Mouse (Mus musculus): ENCODE data around the gene Magi1.
A peak's percentile ranks its signal among the peaks of the same experiment; 100 is the strongest.

Gene Magi1

DNA sequence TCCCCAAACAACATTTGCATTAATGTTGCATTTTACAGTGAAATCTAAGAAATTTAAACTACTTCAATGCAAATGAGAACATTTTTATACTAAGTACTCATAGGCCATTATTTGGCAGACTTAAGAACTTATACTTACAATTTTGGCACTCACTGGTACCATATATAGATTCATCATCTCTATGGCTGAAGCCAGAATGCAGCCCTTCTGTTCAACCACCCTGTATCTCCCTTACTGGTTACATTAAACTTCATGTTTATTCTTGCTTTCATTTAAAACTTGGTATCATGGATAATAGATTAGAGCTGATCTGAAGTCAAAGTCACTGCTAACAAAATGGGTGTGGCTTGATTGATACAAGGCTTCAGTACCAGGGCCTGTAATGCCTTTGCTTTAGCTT lies 171.9 kb downstream of the Magi1 start:
- DNase-seq (ENCODE audit: low spot score): no peak

DNA sequence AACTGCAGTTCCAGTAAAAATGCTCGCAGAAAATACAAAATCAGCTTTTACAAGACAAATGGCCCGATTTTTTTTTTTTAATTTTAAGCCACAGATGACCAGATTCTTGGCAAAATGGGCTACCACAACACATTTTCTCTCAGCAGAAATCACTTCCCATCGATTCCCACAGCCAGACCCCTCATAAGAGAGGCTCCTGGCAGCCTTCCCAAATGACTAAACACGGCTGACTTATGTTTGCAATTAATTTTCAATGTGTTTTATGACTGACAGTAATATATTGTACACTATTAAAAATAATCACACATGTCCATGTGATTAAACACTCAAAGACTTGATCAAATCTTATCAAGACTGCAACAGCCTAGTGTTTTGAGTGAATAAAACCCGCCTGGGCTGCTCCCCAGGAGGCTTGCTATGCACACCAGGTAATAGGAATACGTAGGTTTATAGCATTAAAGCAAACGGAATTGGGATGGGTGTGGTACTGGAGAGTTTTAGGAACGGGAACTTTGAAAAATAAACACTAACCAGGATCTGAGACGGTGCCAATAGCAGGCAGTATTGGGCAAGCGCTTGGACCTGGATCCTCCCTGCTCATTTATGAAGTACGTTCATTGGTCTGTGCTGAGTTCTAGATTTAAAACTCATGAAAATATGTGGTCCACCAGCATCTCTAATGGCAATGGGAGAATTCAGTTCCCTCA lies 176.2 kb downstream of the Magi1 start:
- DNase-seq (ENCODE audit: low spot score): peak; percentile 63

DNA sequence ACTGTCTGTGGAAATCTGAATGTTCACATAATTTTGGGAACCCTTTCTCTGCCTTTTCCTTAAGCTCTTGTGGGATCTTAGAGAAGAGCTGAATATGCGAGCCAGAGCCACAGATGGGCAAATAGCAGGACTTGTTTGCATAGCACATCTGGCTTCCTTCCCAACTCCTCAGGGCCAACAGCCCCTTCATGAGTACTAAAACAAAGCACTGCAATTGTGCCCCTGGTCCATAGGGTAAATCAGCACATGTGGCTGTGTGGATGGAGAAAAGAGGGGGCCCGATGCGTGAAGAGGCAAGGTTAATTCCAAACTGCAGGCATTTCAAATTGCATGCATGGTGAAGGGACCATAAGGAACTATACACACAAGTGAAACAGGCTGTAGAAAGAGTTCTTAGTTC lies 180.1 kb downstream of the Magi1 start:
- no peak for DNase-seq (ENCODE audit: low spot score)

DNA sequence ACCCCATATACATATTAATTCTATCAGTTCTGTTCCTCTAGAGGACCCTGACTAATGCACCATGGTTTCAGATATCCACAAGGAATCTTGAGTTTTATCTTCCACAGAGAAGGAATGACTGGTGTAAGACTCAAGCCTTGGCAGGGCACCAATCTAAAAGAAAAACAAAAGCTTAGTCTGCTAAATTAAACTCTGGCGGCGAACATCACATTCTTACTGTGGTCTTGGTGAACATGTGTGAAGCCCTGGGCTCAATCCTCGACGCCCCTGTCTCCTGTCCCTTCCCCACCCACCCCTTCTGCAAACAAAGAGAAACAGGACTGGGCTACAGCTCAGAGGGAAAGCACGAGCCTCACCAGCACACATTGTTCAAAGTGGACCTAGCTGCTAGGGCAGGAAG lies 182.5 kb downstream of the Magi1 start:
- DNase-seq (ENCODE audit: low spot score): peak; percentile 48

DNA sequence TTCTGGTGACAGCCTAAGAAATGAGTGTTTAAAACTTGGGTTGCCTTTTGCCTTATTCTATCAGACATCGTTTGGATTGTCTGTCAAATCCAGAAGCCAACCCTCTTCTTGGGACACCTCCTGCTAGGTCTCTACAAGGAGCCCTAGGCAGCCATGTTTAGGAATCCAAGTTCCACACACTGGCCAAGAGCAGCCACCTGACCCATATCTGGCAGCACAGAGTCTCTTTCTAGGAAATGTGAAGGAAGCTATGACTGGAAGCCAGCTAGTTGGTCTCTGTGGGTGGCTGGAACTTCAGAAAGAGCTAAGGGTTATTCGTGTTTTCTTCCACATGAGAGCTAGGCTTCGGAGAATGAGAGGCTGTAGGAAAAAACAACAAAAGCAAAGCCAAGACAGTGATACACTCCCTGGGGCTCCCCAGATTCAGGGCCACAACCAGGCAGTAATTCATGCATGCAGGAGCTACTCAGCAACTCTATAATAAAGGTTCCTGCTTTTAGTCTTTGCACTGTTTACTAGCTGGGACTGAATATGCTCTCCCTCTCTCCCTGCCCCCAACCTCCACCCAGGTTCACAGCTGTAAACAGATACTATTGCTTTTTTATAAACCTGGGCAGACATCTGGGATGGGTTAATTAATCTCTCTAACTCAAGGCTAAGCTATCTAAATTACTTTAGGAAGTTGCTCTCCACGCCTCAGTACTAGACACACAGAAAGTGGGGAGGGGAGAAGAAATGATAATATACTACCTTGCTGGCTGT lies 188.6 kb downstream of the Magi1 start:
- DNase-seq (ENCODE audit: low spot score): peak; percentile 83

DNA sequence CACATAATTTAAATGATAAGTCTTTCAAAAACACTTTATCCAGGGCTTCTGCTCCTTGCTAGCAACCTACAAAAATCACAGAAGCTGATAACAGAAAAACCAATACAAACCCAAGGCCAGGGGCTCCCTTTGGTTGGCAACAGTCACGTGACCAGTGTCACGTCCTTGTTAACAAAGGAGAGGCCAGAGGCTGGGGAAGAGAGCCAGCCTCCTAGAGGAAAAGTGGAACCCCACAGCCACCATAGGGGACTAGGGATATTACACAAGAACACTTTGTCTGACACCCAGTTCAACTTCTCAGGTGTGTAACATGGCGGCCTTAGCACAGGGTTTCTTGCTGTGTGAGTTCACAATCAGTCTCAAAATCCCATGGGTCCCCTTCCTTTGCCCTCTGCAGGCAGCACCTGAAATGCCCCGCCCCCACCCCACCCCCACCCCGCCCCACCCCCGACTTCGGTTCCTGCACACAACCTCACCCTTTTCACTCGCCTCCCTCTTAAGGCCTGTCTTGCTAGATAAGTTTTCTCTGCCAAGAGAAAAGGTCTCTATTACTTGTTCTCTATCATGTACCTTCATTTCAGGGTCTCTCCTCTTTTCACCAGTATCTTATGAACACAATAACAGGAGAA lies 190.6 kb downstream of the Magi1 start:
- DNase-seq (ENCODE audit: low spot score): no peak

DNA sequence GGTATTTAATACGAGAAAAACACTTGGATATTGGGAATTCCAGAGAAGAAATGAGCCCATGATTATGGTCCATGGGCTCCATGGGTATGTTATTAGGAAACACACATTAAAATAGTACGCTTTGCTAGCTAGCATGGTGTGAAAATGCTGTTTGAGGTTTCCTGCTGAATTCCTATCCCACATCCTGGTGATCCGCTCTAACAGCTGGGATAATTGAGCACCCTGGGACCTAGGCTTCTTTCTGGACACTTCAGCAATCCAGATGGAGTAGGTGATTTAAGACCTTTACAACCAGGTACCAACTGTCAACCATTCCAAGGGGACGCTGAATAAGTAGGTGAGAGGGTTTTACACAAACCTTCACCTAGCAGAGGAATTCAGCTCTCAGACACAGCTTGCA lies 191.2 kb downstream of the Magi1 start:
- DNase-seq (ENCODE audit: low spot score): no peak

DNA sequence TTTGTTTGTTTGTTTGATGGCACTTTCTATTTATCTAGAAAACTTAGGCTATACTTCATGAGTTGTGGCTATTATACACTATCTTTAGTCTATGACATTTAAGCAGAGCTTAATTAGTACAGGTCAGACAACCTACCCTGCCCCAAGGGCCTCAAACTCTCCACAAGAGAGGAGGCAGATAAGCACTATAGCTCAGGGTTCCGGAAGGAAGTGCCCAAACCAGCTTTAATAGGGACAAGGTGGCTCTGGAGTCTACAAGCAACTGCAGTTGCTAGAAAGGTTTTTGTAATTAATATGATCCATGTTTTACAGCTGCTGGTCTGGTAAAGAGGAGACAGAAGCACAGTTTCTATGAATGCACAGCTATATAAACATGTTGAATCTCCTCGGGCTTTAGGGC lies 196.9 kb downstream of the Magi1 start:
- DNase-seq (ENCODE audit: low spot score): no peak

DNA sequence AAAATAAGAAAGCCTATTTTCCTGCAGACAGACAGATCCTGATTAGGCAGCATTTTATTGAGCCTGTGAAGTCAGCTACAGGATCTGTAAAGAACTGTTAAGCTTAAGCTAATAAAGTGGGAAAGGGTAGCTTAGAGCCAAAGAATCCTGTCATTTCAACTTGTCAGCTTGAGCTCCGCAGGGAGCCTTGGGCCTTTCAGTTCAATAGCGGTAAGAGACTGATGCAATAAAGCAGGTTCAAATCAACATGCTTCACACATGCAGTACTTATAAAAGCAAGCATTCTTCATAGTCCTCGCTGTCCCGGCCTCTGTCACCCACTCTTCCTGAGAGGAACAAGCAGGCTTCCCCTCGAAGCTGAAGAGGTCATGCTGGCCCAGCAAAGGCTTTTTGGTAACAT lies 199.0 kb downstream of the Magi1 start:
- no peak for DNase-seq (ENCODE audit: low spot score)

DNA sequence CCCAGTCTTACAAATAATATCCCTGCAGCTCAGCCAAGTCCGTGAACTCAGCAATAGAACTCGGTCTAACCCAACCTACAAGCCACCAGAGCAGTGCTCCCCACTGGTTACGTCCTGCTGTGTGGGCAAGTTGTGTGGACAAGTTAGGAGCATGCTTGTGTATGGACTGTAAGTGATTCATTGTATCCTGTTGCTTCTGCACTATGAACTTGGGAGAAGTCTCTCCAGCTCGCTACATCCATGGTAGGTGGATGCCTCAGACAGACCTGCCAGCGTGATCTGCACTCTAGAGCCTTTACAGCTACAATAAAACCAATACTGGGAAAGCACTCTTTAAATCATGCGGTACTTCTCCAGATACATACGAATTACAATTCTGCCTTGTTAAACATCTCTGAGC lies 200.3 kb downstream of the Magi1 start:
- no peak for DNase-seq (ENCODE audit: low spot score)

DNA sequence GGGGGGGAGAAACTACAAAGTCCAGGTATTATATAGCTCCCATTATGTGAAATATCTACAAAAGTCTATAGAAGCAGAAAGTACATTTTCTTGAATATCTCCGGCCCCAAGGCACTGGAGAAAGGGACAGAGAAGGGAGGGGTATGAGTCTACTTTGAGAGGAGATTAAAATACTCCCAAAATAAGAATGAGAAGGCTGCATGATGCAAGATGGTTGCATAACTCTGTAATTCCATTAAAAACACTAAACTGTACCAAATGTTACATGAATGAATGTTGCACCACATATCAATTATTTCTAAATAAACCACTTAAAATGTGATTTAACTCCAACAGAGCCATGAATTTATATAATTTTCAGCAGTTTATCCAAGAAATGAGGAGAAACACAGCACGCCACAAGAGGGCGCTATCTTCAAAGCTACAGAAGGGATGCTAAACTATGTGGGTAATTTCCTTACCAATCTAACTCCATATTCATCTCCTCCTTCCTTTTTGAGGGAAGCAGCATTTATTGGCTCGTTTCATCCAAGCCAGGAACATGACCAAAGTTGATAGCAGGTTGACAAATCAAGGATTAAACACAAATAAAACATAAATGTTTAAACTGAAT lies 202.7 kb downstream of the Magi1 start:
- peak; percentile 96 for DNase-seq (ENCODE audit: low spot score)

DNA sequence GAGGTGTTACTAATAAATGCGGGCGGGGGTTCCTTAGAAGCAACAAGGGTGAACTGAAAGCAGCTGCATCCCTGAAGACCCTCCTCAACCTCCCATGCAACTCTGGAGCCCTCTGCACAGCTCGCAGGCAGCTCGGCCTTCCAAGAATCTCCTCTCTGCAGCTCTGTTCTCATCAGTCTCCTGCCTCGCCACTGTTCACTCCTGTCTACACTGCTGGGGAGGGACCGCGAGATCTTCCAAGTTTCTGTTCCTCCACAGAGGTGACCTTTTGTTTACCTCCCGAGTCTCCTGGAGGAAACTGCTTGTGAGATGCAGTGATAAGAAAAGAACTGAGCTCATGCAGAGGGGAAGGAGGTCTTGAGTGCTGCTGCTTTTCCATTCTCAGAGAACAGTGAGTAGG lies 204.8 kb downstream of the Magi1 start:
- no peak for DNase-seq (ENCODE audit: low spot score)

DNA sequence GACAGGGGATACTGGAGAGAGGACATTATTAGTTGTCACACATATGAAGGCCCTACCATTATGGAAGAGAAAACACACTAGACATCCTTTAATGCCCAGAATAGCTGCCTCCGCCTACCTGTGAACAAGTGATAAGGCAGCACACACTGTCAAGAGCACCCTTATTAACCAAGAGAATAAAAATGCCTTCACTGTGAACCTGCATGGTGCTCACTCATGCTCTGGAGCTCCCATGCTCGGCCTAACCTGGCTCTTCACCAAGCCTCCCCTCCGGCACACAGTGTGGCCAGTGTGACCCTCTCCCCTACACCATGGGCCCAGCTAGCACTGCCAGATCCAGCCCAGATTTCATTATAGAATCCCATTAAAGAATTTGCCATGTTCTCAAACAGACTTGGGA lies 206.7 kb downstream of the Magi1 start:
- DNase-seq (ENCODE audit: low spot score): no peak

DNA sequence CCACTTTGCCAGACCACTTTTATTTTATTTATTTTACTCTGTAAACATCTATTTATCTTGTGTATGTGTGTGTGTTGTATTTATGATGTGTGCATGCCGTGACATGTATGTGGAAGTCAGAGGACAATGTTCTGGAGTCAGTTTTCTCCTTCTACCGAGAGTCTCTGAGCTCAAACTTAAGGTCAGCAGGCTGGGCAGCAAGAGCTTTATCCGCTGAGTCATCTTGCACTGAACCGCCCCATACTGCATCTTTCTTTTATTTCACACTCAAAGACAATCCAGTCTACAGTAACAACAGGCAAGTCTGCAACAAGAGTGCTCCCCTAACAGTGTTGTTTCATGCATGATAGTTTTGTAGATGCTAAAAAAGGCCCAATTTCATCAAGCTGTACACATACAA lies 207.7 kb downstream of the Magi1 start:
- DNase-seq (ENCODE audit: low spot score): no peak

DNA sequence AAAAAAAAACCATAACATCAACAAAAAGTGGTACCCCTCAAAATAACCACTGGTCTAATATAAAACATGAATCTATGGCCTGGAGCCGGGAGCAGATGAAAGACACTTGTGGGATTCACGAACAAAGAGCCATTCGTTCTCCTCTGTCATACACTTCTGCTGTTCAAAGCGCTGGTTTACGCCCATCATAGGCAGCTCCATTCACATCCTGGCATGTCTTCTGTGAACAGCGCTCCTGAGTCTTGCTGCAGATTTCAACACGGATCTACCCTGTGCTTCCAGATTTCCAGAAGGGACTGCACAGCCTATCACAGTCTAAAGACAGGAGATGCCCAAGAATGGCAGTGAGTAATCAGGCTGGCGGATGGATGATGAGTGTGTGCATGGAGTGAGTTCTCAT lies 208.5 kb downstream of the Magi1 start:
- peak; percentile 67 for DNase-seq (ENCODE audit: low spot score)

DNA sequence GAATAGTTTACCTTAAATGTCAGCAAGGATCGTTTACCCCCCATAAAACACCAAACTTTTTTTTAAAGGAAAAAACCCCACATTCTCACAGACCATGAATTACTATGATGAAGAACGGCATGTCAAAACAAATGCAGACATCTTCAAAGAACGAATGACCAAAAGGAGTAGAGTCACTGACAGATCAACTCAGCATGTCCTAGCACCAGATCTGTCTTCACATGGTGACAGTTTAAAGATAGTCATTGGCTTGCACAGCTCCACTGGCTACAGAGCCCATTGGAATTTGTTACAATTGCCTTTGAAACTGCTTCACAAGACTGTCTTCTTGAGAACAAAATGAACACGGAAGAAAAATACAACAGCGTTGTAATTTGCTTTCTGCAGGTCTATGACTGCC lies 212.0 kb downstream of the Magi1 start:
- no peak for DNase-seq (ENCODE audit: low spot score)

DNA sequence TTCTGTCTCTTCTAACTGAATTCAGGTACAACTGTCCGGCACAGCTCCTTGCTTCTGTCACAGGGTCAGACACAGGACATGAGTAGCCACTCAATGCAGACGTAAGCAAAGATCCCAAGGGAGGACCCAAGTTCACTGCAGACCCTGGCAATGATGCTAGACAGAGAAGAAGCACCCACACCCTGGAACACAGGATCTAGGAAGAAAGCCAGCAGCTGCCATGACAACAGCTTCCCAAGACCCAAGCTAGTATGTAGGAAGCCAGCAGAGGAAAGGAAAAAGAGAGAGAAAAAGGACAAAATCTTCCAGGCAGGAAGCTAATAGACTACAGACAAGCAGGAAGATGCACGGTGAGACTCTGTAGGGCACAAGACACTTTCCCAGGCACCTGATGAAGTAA lies 213.0 kb downstream of the Magi1 start:
- DNase-seq (ENCODE audit: low spot score): no peak

DNA sequence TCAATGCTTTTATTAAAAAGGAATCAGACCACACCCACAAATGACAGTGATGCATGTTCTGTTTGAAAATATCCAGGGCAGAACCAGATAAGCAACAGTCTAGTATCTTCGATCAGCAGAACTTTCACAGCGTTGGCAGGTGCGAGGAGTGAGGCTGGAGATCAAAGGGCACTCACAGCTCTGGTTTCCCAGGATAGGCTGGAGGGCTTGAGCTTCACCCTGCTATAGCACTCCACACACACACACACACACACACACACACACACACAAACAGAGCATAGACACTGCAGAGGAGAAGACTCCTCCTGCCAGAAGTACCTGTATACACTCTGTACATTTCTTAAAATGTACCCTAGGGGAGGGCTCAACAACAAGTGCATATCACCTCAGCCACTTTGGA lies 214.3 kb downstream of the Magi1 start:
- no peak for DNase-seq (ENCODE audit: low spot score)

DNA sequence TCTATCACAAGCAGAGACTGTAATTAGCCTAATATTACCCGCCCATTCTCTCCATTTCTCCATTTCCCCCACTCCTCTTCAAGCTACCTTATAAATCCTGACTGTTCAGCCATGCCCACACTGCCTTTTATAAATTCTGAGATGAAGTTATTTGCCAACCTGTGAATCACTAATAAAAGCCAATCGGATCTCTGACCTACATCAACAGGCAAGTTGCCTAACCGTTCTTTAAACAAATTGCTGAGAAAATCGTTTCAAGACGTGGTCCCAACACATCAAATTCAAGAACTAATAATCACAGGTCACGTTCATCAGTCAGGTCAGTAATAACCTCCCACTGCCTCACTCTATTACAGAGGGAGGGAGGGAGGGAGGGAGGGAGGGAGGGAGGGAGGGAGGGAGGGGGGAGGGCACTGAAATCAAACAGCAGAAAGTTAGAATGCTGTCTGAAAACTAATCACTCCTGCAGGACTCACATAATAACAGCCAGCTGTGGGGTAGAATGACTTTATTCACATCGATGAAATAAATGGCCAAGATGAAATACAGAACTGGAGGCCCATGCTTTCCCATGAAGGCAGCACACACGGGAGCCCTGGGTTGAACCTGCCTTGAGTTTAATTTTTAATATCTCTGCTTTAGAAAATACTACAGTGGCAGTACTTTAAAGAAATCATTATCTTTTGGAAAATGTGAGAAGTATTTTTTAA lies 215.8 kb downstream of the Magi1 start:
- DNase-seq (ENCODE audit: low spot score): no peak

DNA sequence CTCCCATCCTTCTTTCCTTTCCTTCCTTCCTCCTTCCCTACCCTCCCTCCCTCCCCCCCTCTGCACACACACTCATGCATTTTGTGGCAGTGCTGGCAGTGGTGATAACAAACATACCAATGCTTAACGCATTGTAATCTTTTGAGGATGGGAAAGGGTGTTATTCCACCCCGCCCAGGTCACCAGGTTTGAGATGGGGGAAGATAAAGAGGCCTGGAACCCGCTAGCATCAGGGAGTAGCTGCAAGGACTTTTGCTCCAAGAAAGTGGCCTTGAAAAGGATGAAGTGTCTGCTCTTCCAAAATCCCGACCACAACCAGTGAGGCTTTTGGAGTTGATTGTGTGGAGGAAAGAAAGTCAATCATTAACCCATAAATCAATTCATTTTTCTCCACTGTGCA lies 218.9 kb downstream of the Magi1 start:
- no peak for DNase-seq (ENCODE audit: low spot score)

DNA sequence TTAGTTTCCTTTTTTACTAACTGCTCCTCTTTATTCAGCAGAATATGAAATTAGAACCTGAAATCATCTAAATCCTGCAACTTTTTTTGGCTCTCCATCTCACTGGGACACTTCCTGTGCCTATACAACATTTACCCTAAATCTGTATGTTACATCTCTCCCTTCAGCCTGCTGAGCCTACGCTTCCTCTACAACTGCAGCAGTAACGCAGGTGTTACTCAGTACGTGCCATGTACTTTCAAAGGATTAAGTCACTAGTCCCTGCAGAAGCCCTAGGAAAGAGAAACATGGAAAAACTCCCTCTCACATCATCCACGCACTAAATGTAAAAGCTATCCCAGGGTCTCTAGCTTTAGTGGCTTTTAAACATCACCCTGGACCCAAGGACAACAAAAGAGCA lies 220.2 kb downstream of the Magi1 start:
- DNase-seq (ENCODE audit: low spot score): no peak

DNA sequence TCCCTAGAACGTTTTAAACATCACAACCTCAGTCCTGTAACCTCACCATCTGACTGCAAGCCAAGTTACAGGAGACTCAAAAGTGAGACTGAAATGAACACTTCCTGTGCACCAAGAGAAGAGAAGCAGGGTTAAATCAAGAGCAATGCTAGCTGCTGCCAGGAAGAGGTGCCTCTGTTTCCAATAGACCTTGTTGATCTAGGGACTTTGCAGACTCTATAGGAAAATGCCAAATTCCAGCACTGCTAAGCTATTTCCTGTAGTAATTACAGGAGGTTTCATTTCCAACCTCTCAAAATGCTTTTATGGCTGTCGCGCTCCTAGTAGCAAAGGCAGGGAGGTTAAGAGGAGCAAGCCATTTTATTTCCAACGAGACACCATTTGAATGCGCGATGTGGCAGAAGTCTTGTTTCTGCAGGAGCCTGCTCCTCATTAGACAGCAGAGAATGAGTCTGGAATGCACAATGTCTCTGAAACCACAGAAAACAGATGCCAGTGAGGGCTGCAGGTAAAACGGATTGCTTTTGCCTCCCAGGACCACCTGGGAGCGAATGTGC lies 222.2 kb downstream of the Magi1 start:
- DNase-seq (ENCODE audit: low spot score): no peak

Data from adipocyte (in vitro differentiated cells).